Mouse (Mus musculus) lung, postnatal 0 days (tissue): Measurements from ENCODE around the gene Tns3. TPM values are rescaled to one million over a fixed set of nuclear protein-coding genes. Genes with fewer than 3 reads are reported as not detected.

Source experiments
- ATAC-seq: fragments of 200-750 bp; cut with Nextera tagmentation; 2 replicates; pipeline ENCODE4 v1.8.0; 2017; ENCODE audit warnings: moderate library complexity
- DNase-seq: peaks from one replicate; pipeline ENCODE4 v3.0.0-alpha.2; 2016; ENCODE audit warnings: low spot score
- H3K27ac ChIP-seq: fragments of 300-500 bp; sonication (generic); 2 replicates; pipeline ENCODE4 v1.5.1; 2014; ENCODE audit warnings: antibody characterized with exemption, mild to moderate bottlenecking, low read length, mixed read lengths
- H3K27me3 ChIP-seq: fragments of 300-500 bp; sonication (generic); replicated peaks from 2 replicates; pipeline ENCODE4 v1.6.1; 2014; ENCODE audit warnings: low read length, mixed read lengths; ENCODE audit not compliant: insufficient read depth
- H3K36me3 ChIP-seq: fragments of 300-500 bp; sonication (generic); 2 replicates; pipeline ENCODE4 v1.6.1; 2014; ENCODE audit warnings: low read length, mixed read lengths; ENCODE audit not compliant: insufficient read depth
- H3K4me1 ChIP-seq: fragments of 300-500 bp; sonication (generic); 2 replicates; pipeline ENCODE4 v1.6.1; 2014; ENCODE audit warnings: antibody characterized with exemption, low read depth, low read length, mixed read lengths; ENCODE audit not compliant: insufficient read depth
- H3K4me2 ChIP-seq: fragments of 300-500 bp; sonication (generic); replicated peaks from 2 replicates; pipeline ENCODE4 v1.6.1; 2014; ENCODE audit warnings: low read depth, mild to moderate bottlenecking, low read length, moderate library complexity, mixed read lengths
- H3K4me3 ChIP-seq: fragments of 300-500 bp; sonication (generic); 2 replicates; pipeline ENCODE4 v1.5.1; 2014; ENCODE audit warnings: low read depth, low read length
- H3K9ac ChIP-seq: fragments of 300-500 bp; sonication (generic); replicated peaks from 2 replicates; pipeline ENCODE4 v1.6.1; 2014; ENCODE audit warnings: low read depth, mild to moderate bottlenecking
- H3K9me3 ChIP-seq: fragments of 300-500 bp; sonication (generic); 2 replicates; pipeline ENCODE4 v1.6.1; 2016; ENCODE audit warnings: low read length, mixed read lengths
- CTCF ChIP-seq: IDR thresholded peaks from 2 replicates; pipeline ENCODE4 v1.5.1; 2016; ENCODE audit warnings: antibody characterized with exemption, mild to moderate bottlenecking
- EP300 ChIP-seq: IDR thresholded peaks from 2 replicates; pipeline ENCODE4 v1.6.1; 2016; ENCODE audit warnings: antibody characterized with exemption, mild to moderate bottlenecking, control low read depth
- WGBS: fragments of 180-500 bp; shearing (Covaris S2); extraction: QIAGEN DNeasy Blood & Tissue Kit; methylation state at CpG from one replicate; pipeline ENCODE4 v1.1.7; 2014; 5-methylcytosine and 5-hydroxymethylcytosine counted together
- polyA plus RNA-seq: library from polyadenylated mRNA; unstranded; fragments of >200 nt; fragmentation: Nextera tagmentation; extraction: Ambion mirVana; gene quantifications from 2 replicates; pipeline ENCODE4 v1.2.1, GENCODE M21; 2015

Tns3 gene
- polyA plus RNA-seq, 1 experiment from 2014 or later = 34.9 TPM

- WGBS = 88% methylated on average over 5 of the region's 5 CpGs
- ATAC-seq (no peak), DNase-seq (no peak)
- Histone ChIP-seq H3K36me3 (no peaks in the 10 kb centered on the region), H3K4me2 (no peak overlapping the region), H3K4me3 (no peak overlapping the region), H3K27ac (no peak overlapping the region), H3K4me1 (no peaks in the 10 kb centered on the region), H3K27me3 (no peaks in the 10 kb centered on the region), H3K9ac (no peak overlapping the region), H3K9me3 (no peaks in the 10 kb centered on the region)
- TF ChIP-seq CTCF (no peak), EP300 (no peak)
Measured at GRCm38 (mm10) chr11:8551710-8552109, 112.6 kb downstream of the Tns3 start.

- H3K9ac ChIP-seq = no peak overlapping the region
- no peak overlapping the region for H3K27ac ChIP-seq
- no peaks in the 10 kb centered on the region for H3K36me3 ChIP-seq
- H3K4me2 ChIP-seq = no peak overlapping the region
- H3K27me3 ChIP-seq = no peaks in the 10 kb centered on the region
- no peaks in the 10 kb centered on the region for H3K9me3 ChIP-seq
- no peak overlapping the region for H3K4me3 ChIP-seq
- WGBS = 67% methylated on average over 5 of the region's 5 CpGs
- ATAC-seq = no peak
- no peak for TF ChIP-seq CTCF
- TF ChIP-seq EP300 = no peak
- DNase-seq = no peak
- no peaks in the 10 kb centered on the region for H3K4me1 ChIP-seq
Measured at GRCm38 (mm10) chr11:8547661-8548060, 116.7 kb downstream of the Tns3 start.

GRCm38 (mm10) chr11:8545798-8546197, 118.5 kb downstream of the Tns3 start:
- ATAC-seq (no peak), DNase-seq (peak; percentile 35)
- no peaks in the 10 kb centered on the region for H3K4me1 ChIP-seq
- no peak for TF ChIP-seq EP300
- TF ChIP-seq CTCF = peak; percentile 76
- H3K36me3 ChIP-seq = no peaks in the 10 kb centered on the region
- H3K4me2 ChIP-seq = no peak overlapping the region
- no peak overlapping the region for H3K9ac ChIP-seq
- no peak overlapping the region for H3K4me3 ChIP-seq
- 88% methylated on average over 1 of the region's 1 CpGs for WGBS
- H3K27me3 ChIP-seq = no peaks in the 10 kb centered on the region
- no peak overlapping the region for H3K27ac ChIP-seq
- no peaks in the 10 kb centered on the region for H3K9me3 ChIP-seq

- H3K4me2 ChIP-seq = no peak overlapping the region
- no peak overlapping the region for H3K4me3 ChIP-seq
- no peaks in the 10 kb centered on the region for H3K27me3 ChIP-seq
- ATAC-seq = no peak
- WGBS = 50% methylated on average over 6 of the region's 6 CpGs
- H3K27ac ChIP-seq = no peak overlapping the region
- DNase-seq = no peak
- H3K4me1 ChIP-seq = no peaks in the 10 kb centered on the region
- no peaks in the 10 kb centered on the region for H3K36me3 ChIP-seq
- TF ChIP-seq CTCF = no peak
- TF ChIP-seq EP300 = no peak
- H3K9ac ChIP-seq = no peak overlapping the region
- H3K9me3 ChIP-seq = no peaks in the 10 kb centered on the region
Measured at GRCm38 (mm10) chr11:8544355-8544754, 120.0 kb downstream of the Tns3 start.

- H3K36me3 ChIP-seq = no peaks in the 10 kb centered on the region
- no peak overlapping the region for H3K27ac ChIP-seq
- no peak for TF ChIP-seq CTCF
- TF ChIP-seq EP300 = no peak
- H3K9me3 ChIP-seq = no peaks in the 10 kb centered on the region
- no peak for DNase-seq
- WGBS = 73% methylated on average over 9 of the region's 9 CpGs
- H3K27me3 ChIP-seq = no peaks in the 10 kb centered on the region
- H3K4me1 ChIP-seq = no peaks in the 10 kb centered on the region
- H3K4me2 ChIP-seq = no peak overlapping the region
- no peak overlapping the region for H3K4me3 ChIP-seq
- ATAC-seq = no peak
- no peak overlapping the region for H3K9ac ChIP-seq
Measured at GRCm38 (mm10) chr11:8541222-8541815, 123.0 kb downstream of the Tns3 start.

- Histone ChIP-seq H3K27ac (no peak overlapping the region), H3K9me3 (no peaks in the 10 kb centered on the region), H3K4me2 (no peak overlapping the region), H3K36me3 (no peaks in the 10 kb centered on the region; the same call in 1 of the 2 replicates), H3K27me3 (no peaks in the 10 kb centered on the region), H3K4me3 (no peak overlapping the region), H3K4me1 (no peaks in the 10 kb centered on the region), H3K9ac (no peak overlapping the region)
- no peak for ATAC-seq
- DNase-seq = no peak
- no peak for TF ChIP-seq EP300
- no peak for TF ChIP-seq CTCF
- WGBS = 64% methylated on average over 8 of the region's 8 CpGs
Measured at GRCm38 (mm10) chr11:8539593-8540265, 124.6 kb downstream of the Tns3 start.
